Mouse (Mus musculus) midbrain, embryonic 16.5 days (tissue): Measurements from ENCODE around the gene Xcr1. TPM values are rescaled to one million over a fixed set of nuclear protein-coding genes. Genes with fewer than 3 reads are reported as not detected.
A peak's percentile ranks its signal among the peaks of the same experiment; 100 is the strongest.

Experiments
- ATAC-seq: fragments of 200-750 bp; cut with Nextera tagmentation; 2 replicates; pipeline ENCODE4 v1.8.0; 2017; ENCODE audit warnings: moderate TSS enrichment
- H3K27ac ChIP-seq: fragments of 300-500 bp; sonication (generic); 2 replicates; pipeline ENCODE4 v1.5.1; 2014; ENCODE audit warnings: mild to moderate bottlenecking, low read length, mixed read lengths
- H3K27me3 ChIP-seq: fragments of 300-500 bp; sonication (generic); 2 replicates; pipeline ENCODE4 v1.6.1; 2014; ENCODE audit warnings: low read depth, low read length, mixed read lengths; ENCODE audit not compliant: control insufficient read depth, insufficient read depth
- H3K36me3 ChIP-seq: fragments of 300-500 bp; sonication (generic); 2 replicates; pipeline ENCODE4 v1.6.1; 2014; ENCODE audit warnings: mild to moderate bottlenecking, low read length, moderate library complexity, mixed read lengths; ENCODE audit not compliant: control insufficient read depth, insufficient read depth
- H3K4me1 ChIP-seq: fragments of 300-500 bp; sonication (generic); 2 replicates; pipeline ENCODE4 v1.6.1; 2014; ENCODE audit warnings: mild to moderate bottlenecking, low read length, mixed read lengths; ENCODE audit not compliant: control insufficient read depth, insufficient read depth
- H3K4me2 ChIP-seq: fragments of 300-500 bp; sonication (generic); 2 replicates; pipeline ENCODE4 v1.6.1; 2014; ENCODE audit warnings: mild to moderate bottlenecking, low read length, mixed read lengths
- H3K4me3 ChIP-seq: fragments of 300-500 bp; sonication (generic); 2 replicates; pipeline ENCODE4 v1.5.1; 2014; ENCODE audit warnings: low read depth, mild to moderate bottlenecking, low read length, moderate library complexity, mixed read lengths
- H3K9ac ChIP-seq: fragments of 300-500 bp; sonication (generic); 2 replicates; pipeline ENCODE4 v1.6.1; 2014; ENCODE audit warnings: low read depth, low read length, mixed read lengths
- H3K9me3 ChIP-seq: fragments of 300-500 bp; sonication (generic); replicated peaks from 2 replicates; pipeline ENCODE4 v1.6.1; 2014; ENCODE audit warnings: mild to moderate bottlenecking, low read length, mixed read lengths; ENCODE audit not compliant: control insufficient read depth, poor library complexity, severe bottlenecking
- WGBS: fragments of 180-500 bp; shearing (Covaris S2); extraction: QIAGEN DNeasy Blood & Tissue Kit; methylation state at CpG from one replicate; pipeline ENCODE4 v1.1.7; 2014; 5-methylcytosine and 5-hydroxymethylcytosine counted together
- polyA plus RNA-seq: library from polyadenylated mRNA; unstranded; fragments of >200 nt; fragmentation: Nextera tagmentation; extraction: Ambion mirVana; gene quantifications from 2 replicates; pipeline ENCODE4 v1.2.1, GENCODE M21; 2015

The Xcr1 gene
- 0.04 TPM in 1 of 2 replicates, not detected in the other for polyA plus RNA-seq

DNA sequence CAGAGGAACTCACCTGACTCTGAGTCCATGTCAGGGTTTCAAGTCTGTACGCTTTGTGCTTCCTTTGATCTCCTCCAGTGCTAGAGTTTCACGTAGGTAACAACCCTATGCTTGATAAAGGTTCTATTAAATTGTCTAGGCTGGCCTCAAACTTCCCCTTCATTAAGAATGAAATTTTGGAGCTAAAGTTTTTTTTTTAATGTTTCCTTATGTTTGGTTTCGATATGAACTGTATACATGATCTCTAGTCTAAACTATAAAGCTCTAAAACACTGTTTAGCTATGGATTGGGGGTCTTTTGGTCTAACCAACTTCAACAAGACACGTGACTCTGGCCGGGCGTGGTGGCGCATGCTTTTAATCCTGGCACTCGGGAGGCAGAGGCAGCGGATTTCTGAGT, at the start of gene Xcr1:
Gene Xcr1, minus strand, starts transcription at position 101 of the 400 bp plus-strand sequence.
- no peak within 1 kb of the TSS for H3K27ac ChIP-seq
- no peaks in the 10 kb centered on the region for H3K9me3 ChIP-seq
- H3K4me1 ChIP-seq: no peaks in the 10 kb centered on the region
- H3K4me3 ChIP-seq: no peak within 1 kb of the TSS
- no peaks in the 10 kb centered on the region for H3K27me3 ChIP-seq
- no peaks in the 10 kb centered on the region for H3K36me3 ChIP-seq
- no peak within 1 kb of the TSS for H3K9ac ChIP-seq
- 93% methylated on average over 9 of the region's 9 CpGs for WGBS
- ATAC-seq: no peak
- H3K4me2 ChIP-seq: no peak within 1 kb of the TSS

GRCm38 (mm10) chr9:123872049-123872448, 10.2 kb upstream of the Xcr1 start:
- ATAC-seq: no peak
- no peak overlapping the region for H3K4me2 ChIP-seq
- H3K27ac ChIP-seq: no peak overlapping the region
- H3K27me3 ChIP-seq: no peaks in the 10 kb centered on the region
- no peaks in the 10 kb centered on the region for H3K36me3 ChIP-seq
- H3K9ac ChIP-seq: no peak overlapping the region
- no peak overlapping the region for H3K4me3 ChIP-seq
- 74% methylated on average over 4 of the region's 4 CpGs for WGBS
- H3K9me3 ChIP-seq: no peaks in the 10 kb centered on the region
- no peaks in the 10 kb centered on the region for H3K4me1 ChIP-seq

- no peaks in the 10 kb centered on the region for H3K4me1 ChIP-seq
- H3K27me3 ChIP-seq: no peaks in the 10 kb centered on the region
- H3K4me2 ChIP-seq: no peak overlapping the region
- no peak for ATAC-seq
- no peaks in the 10 kb centered on the region for H3K36me3 ChIP-seq
- no peak overlapping the region for H3K27ac ChIP-seq
- no peak overlapping the region for H3K4me3 ChIP-seq
- WGBS: 87% methylated on average over 3 of the region's 6 CpGs
- H3K9me3 ChIP-seq: no peaks in the 10 kb centered on the region
- H3K9ac ChIP-seq: no peak overlapping the region
Measured at GRCm38 (mm10) chr9:123869167-123869784, 7.4 kb upstream of the Xcr1 start.

- WGBS: 89% methylated on average over 1 of the region's 1 CpGs
- H3K9me3 ChIP-seq: no peaks in the 10 kb centered on the region
- no peaks in the 10 kb centered on the region for H3K36me3 ChIP-seq
- no peak overlapping the region for H3K4me3 ChIP-seq
- no peak for ATAC-seq
- no peaks in the 10 kb centered on the region for H3K27me3 ChIP-seq
- H3K9ac ChIP-seq: no peak overlapping the region
- no peak overlapping the region for H3K27ac ChIP-seq
- no peaks in the 10 kb centered on the region for H3K4me1 ChIP-seq
- H3K4me2 ChIP-seq: no peak overlapping the region
Measured at GRCm38 (mm10) chr9:123863641-123864040, 1.8 kb upstream of the Xcr1 start.

DNA sequence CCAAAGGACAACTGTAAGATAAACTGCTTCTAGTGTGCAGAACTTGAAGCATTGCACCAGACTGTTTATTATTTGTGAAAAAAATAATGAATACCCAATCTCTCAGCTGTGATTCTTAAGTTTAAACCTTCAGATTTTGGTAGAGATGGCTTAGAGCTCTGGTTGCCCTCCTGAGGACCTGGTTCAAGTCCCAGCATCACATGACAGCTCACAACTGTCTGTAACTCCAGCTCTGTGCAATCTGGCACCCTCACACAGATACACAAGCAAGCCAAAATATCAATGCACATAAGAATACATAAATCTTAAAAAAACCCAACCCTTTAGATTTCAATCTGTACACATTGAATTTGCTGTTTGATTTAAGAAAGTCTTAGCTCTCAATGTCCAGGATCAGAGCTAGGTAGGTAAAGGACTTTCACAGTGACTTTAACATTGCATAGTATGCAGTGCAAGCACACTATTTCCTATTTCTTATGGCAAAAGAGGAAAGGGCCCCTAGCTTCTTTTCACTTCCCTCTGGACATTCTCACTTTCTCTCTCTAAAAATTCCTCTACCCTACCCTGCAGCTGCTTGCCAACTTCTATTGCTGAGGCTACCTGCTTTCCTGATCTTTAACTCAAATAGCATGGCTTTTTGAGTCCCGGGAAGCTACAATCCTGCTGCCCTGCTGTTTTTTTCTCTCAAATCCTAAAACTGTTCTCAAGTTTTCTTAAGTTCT, 1.2 kb upstream of the Xcr1 start:
- H3K4me3 ChIP-seq: no peak overlapping the region
- H3K36me3 ChIP-seq: no peaks in the 10 kb centered on the region
- H3K27ac ChIP-seq: no peak overlapping the region
- no peak overlapping the region for H3K4me2 ChIP-seq
- H3K9me3 ChIP-seq: no peaks in the 10 kb centered on the region
- 80% methylated on average over 1 of the region's 1 CpGs for WGBS
- H3K4me1 ChIP-seq: no peaks in the 10 kb centered on the region
- no peak overlapping the region for H3K9ac ChIP-seq
- no peaks in the 10 kb centered on the region for H3K27me3 ChIP-seq
- no peak for ATAC-seq

GRCm38 (mm10) chr9:123856836-123857235, 5.0 kb downstream of the Xcr1 start:
- no peaks in the 10 kb centered on the region for H3K9me3 ChIP-seq
- no peak overlapping the region for H3K4me3 ChIP-seq
- no peaks in the 10 kb centered on the region for H3K27me3 ChIP-seq
- H3K27ac ChIP-seq: no peak overlapping the region
- peaks cover 3% of the 10 kb centered on the region; the same call in 1 of the 2 replicates for H3K4me1 ChIP-seq
- WGBS: 88% methylated on average over 2 of the region's 2 CpGs
- ATAC-seq: no peak
- no peaks in the 10 kb centered on the region for H3K36me3 ChIP-seq
- H3K9ac ChIP-seq: no peak overlapping the region
- no peak overlapping the region for H3K4me2 ChIP-seq

DNA sequence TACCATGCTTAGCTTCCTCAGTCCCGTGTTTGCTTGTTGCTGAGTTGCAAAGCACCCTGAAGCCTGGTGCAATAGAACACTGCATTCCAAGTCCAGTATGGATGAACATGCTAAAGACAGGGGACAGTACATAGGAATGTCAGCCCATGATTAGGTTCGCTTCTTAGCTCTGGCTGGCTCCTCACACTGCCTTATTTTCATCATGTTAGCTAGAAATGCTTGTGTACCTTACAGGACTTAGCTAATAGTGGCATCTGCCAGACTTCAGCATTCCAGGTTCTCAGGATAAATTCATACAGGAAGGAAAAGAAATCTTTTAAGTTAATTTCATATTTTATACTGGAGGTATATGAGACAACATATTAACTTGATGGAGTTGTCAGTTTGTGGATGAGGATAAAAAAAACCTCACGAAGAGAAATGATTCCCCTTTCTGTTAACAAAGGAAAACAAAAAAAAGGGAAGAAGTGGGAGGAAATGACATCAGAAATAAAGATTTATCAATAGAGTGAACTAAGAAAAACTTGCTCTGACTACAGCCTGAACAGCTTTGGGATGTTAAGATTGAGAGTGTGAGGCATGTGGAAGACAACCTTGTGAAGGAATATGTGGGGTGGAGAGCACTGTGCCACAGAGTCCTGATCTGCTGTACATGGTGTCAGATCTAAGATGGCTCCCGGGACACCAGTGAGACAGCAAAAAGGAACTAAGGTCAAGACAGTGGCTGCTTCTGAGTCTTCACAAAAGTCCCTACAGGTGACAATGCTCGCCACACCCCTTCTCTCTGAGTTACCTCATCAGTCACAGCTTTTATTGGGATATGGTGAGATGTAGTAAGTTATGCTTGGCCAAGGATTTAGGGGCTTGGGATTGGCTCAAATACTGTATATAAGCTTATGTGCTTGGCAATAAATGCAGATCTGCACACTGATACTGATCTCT, 9.1 kb downstream of the Xcr1 start:
- H3K4me2 ChIP-seq: peak overlapping the region; percentile 70
- H3K4me3 ChIP-seq: peak overlapping the region; percentile 37
- 62% methylated on average over 5 of the region's 5 CpGs for WGBS
- peak overlapping the region; percentile 64 for H3K9ac ChIP-seq
- H3K4me1 ChIP-seq: peaks cover 8% of the 10 kb centered on the region
- no peaks in the 10 kb centered on the region for H3K9me3 ChIP-seq
- ATAC-seq: peak; percentile 25
- peak overlapping the region; percentile 60 for H3K27ac ChIP-seq
- H3K36me3 ChIP-seq: no peaks in the 10 kb centered on the region
- no peaks in the 10 kb centered on the region for H3K27me3 ChIP-seq

- Histone ChIP-seq H3K9ac (peak within 1 kb of the TSS; percentile 70), H3K27ac (peak within 1 kb of the TSS; percentile 80), H3K9me3 (no peaks in the 10 kb centered on the region), H3K27me3 (no peaks in the 10 kb centered on the region), H3K4me3 (peak within 1 kb of the TSS; percentile 78), H3K4me1 (peaks cover 8% of the 10 kb centered on the region), H3K4me2 (peak within 1 kb of the TSS; percentile 70), H3K36me3 (no peaks in the 10 kb centered on the region)
- under 1% methylated on average over 47 of the region's 47 CpGs for WGBS
- peak; percentile 98 for ATAC-seq
Measured at GRCm38 (mm10) chr9:123851713-123852448, 9.9 kb downstream of the Xcr1 start, which contains the start of gene Fyco1. Gene Fyco1, minus strand, starts transcription at chr9:123851899.
